Mouse (Mus musculus): ENCODE results near the gene Ptprg. TPM values are rescaled to one million over a fixed set of nuclear protein-coding genes. Genes with fewer than 3 reads are reported as not detected.

The Ptprg gene
- polyA plus RNA-seq, 1 experiment from 2014 or later = 30.1 TPM

DNA sequence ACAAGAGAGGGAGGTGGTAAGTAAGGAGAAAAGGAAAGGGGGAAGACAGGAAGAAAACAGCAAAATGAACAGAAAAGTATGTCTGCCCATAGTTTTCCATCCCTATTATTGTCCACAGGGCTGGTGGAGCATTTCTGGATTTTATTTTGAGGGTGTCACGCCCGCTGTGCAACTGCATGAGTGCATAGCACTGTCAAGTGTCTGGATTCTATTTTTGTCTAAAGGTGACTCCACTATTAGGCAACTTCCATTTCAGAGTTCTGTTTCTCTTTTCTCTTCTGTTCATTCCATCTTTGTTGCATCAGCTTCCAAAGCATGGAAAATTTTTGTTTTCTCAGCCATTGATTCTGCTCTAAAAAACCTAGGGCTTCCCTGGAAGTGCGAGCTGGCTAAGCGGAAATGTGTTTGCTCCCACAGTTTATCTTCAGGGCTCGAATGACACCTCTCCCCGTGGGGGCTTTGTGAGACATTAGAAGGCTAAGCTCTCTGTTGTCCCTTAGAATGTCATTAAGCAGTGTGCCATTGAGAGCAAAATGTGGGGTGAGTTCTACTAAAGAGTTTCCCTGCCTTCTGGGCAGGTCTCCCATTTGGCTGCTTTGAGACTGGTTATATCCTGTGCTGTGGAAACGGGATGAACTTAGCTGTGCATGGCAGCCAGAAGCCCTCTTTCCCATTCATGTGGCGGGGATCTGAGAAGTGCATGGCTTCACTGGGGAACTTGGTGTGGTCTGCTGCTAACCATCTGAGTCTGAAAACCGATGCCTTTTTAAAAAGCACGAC is 330.0 kb downstream of the Ptprg start:
- 22% methylated on average over 10 of the region's 10 CpGs for WGBS
- H3K36me3 ChIP-seq = no peaks in the 10 kb centered on the region
- no peak overlapping the region; the same call in 1 of the 2 replicates for H3K27ac ChIP-seq (replicated peaks)
- ATAC-seq (replicated peaks) = peak; percentile 53
- H3K4me2 ChIP-seq (replicated peaks) = no peak overlapping the region
- no peak overlapping the region for H3K4me3 ChIP-seq
- peaks cover 16% of the 10 kb centered on the region for H3K4me1 ChIP-seq
- no peak overlapping the region for H3K9ac ChIP-seq (replicated peaks)
- no peaks in the 10 kb centered on the region for H3K27me3 ChIP-seq
- no peaks in the 10 kb centered on the region for H3K9me3 ChIP-seq

DNA sequence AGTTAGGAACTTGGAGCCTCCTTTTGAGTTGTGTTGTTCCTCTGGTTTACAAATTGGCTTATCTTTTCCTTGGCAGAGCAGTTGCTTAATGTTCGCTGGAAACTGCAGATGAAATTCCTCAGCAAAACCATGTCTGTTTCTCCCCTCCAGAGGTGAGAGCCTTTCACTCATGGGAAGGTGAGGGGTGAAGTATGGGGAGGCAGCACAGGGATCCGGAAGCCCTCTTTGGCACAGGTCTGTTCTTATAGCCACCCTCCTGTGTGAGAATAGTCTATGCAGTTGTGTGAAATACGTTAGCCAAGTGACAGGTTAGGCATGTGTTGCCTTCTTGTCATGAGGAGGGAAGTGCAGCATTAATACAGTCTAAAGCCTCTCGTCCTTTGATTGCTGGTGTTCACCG is 330.7 kb downstream of the Ptprg start:
- no peak overlapping the region for H3K4me2 ChIP-seq (replicated peaks)
- H3K4me3 ChIP-seq = no peak overlapping the region
- no peak for ATAC-seq (replicated peaks)
- no peak overlapping the region for H3K27ac ChIP-seq (replicated peaks)
- WGBS = 60% methylated on average over 5 of the region's 5 CpGs
- peaks cover 16% of the 10 kb centered on the region for H3K4me1 ChIP-seq
- no peaks in the 10 kb centered on the region for H3K27me3 ChIP-seq
- no peaks in the 10 kb centered on the region for H3K9me3 ChIP-seq
- H3K36me3 ChIP-seq = no peaks in the 10 kb centered on the region
- H3K9ac ChIP-seq (replicated peaks) = no peak overlapping the region

DNA sequence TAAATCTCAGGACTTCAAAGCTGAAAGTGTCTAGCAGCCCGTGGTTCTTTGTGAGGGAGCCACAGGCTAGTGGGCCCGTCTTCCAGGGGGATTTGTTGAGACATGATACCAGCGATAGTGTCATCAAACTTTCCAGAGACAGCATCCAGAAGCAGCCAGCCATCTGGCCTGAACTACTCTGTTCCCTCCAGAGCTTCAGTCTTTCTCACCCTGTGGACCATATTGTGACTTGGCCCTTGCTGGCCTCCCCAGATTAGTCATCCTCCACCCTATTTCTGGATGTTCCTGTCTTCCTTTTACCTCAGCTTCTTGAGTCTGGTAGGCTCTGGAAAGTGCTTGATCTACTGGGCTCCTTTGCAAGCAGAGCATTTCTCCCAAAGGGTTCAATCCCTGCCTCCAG is 333.1 kb downstream of the Ptprg start:
- Histone ChIP-seq H3K4me3 (no peak overlapping the region), H3K27me3 (no peaks in the 10 kb centered on the region), H3K36me3 (no peaks in the 10 kb centered on the region), H3K4me2 (replicated peaks) (no peak overlapping the region), H3K9me3 (no peaks in the 10 kb centered on the region), H3K9ac (replicated peaks) (no peak overlapping the region), H3K27ac (replicated peaks) (no peak overlapping the region), H3K4me1 (peaks cover 23% of the 10 kb centered on the region)
- ATAC-seq (replicated peaks) = no peak
- WGBS = 87% methylated on average over 3 of the region's 3 CpGs

DNA sequence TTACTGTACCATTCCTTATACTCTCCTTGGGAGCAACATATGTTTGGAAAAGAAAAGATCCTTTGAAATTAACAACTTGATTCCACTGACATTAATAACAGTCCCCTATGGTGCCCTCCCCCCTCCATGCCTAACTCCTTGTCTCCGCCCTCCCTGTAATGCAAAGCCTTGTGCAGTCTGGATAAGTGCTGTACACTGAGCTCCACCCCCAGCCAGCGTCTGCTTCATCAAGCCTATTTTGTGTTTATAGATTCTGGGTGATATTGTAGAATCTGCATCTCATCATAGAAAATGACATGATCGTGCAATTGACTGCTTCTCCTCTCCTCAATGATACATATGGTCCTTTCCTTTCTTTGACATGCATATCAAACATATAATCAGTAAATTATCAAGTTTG is 337.6 kb downstream of the Ptprg start:
- no peak overlapping the region for H3K27ac ChIP-seq (replicated peaks)

DNA sequence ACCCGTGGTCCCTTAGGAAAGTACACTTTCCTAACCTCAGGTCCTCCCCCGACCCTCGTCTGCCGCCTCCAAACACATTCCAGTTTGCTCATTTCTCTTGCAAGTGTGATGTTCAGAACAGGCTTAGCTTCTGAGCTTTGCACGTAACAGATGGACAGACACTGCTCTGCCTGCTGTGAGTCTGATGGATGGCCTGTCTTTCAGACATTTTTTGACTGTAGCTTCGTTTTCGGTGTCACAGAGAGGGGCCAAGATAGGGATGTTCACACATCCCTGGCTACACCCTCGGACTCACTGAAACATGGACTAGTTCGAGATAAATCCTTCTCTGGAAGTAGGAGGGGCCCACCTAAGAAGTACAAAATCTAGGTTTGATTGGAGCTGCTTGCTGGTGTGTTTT is 339.3 kb downstream of the Ptprg start:
- Histone ChIP-seq H3K27ac (replicated peaks) (no peak overlapping the region), H3K9ac (replicated peaks) (no peak overlapping the region), H3K36me3 (no peaks in the 10 kb centered on the region), H3K27me3 (no peaks in the 10 kb centered on the region), H3K4me1 (peaks cover 16% of the 10 kb centered on the region), H3K4me2 (replicated peaks) (no peak overlapping the region), H3K9me3 (no peaks in the 10 kb centered on the region), H3K4me3 (no peak overlapping the region)
- ATAC-seq (replicated peaks) = no peak
- WGBS = 55% methylated on average over 9 of the region's 9 CpGs

More for the DNA sequence above, 337.6 kb downstream of the Ptprg start:
- H3K4me3 ChIP-seq = no peak overlapping the region
- H3K4me2 ChIP-seq (replicated peaks) = no peak overlapping the region
- no peaks in the 10 kb centered on the region for H3K36me3 ChIP-seq
- H3K9ac ChIP-seq (replicated peaks) = no peak overlapping the region
- H3K4me1 ChIP-seq = peaks cover 16% of the 10 kb centered on the region
- no peaks in the 10 kb centered on the region for H3K27me3 ChIP-seq
- 0 out of 2 replicates have a peak, but pooled peaks have one; percentile 47 for ATAC-seq (replicated peaks)
- 52% methylated on average over 3 of the region's 3 CpGs for WGBS
- no peaks in the 10 kb centered on the region for H3K9me3 ChIP-seq

DNA sequence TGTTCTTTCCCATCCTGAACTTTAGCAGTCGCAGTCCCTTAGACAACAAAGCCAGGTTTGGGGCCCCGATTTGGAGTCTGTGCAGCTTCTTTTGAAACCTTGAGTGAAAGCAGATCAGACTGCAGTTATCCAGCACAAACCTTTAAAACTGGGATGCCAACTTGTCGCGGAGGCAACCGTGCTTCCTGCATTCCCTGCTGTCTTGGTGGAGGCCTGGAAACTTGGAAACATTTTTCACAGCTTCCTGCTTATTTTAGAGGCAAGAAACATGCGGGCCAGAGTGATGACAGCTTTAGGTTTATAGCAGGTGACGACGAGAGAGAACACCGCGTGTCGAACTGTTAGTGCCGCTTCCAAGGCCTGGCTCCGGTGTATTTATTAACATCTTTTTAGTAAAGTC is 342.2 kb downstream of the Ptprg start:
- whole genome bisulfite sequencing = 70% methylated on average over 13 of the region's 13 CpGs
- Histone ChIP-seq H3K4me3 (no peak overlapping the region), H3K27me3 (no peaks in the 10 kb centered on the region), H3K27ac (replicated peaks) (no peak overlapping the region), H3K9me3 (no peaks in the 10 kb centered on the region), H3K4me1 (peaks cover 12% of the 10 kb centered on the region), H3K36me3 (no peaks in the 10 kb centered on the region), H3K4me2 (replicated peaks) (no peak overlapping the region), H3K9ac (replicated peaks) (no peak overlapping the region)
- no peak for ATAC-seq (replicated peaks)

DNA sequence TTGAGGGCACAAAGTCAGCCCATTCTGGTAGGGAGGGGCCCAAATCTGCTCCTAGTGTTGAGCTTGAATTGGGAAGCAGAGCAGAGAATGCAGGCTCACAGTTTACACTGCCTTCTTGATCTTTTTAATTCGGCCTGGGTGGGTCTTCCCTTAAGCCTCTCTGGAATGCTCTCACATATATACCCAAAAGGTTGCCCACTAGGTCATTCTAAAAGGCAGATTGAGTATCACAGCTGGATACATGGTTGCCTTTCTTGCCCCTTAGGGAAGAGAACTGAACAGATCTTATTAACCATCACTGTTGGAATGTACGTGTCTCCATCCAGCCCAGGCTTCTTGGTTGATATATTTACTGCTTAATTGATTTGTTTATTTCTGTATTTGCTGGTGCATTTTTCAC is 349.5 kb downstream of the Ptprg start:
- no peak overlapping the region for H3K27ac ChIP-seq (replicated peaks)
- no peaks in the 10 kb centered on the region for H3K9me3 ChIP-seq
- 12% methylated on average over 2 of the region's 2 CpGs for WGBS
- H3K9ac ChIP-seq (replicated peaks) = no peak overlapping the region
- no peak for ATAC-seq (replicated peaks)
- H3K4me1 ChIP-seq = 0 out of 2 replicates have a peak, but pooled peaks cover 14% of the 10 kb centered on the region
- H3K4me2 ChIP-seq (replicated peaks) = no peak overlapping the region
- H3K27me3 ChIP-seq = no peaks in the 10 kb centered on the region
- H3K36me3 ChIP-seq = no peaks in the 10 kb centered on the region
- no peak overlapping the region for H3K4me3 ChIP-seq

DNA sequence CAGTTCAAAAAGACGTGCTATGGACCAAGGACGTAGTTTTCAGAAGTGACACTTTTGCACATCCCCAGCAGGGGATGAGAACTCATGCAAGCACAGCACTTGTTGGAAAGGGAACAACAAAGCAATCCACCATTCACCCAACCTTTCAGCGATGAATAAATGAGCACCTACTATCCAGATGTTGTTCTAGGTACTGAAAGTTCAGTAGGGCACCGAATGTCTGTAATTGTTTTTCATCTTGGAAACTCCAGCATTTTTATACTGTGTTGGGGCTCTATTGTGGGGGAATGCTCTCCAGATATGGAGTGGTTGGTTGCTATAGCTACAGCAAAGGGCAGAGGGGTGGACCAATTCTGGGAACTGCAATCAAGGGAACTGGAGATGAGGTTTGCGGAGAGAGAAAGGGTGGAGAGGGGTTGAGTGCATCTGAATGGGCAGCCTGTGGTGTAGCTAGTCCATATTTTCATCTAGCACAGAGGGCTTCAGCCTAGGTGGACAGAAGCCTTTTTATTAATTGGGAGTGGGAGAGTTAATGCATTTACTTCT is 352.9 kb downstream of the Ptprg start:
- H3K4me2 ChIP-seq (replicated peaks) = no peak overlapping the region
- 63% methylated on average over 5 of the region's 5 CpGs for WGBS

DNA sequence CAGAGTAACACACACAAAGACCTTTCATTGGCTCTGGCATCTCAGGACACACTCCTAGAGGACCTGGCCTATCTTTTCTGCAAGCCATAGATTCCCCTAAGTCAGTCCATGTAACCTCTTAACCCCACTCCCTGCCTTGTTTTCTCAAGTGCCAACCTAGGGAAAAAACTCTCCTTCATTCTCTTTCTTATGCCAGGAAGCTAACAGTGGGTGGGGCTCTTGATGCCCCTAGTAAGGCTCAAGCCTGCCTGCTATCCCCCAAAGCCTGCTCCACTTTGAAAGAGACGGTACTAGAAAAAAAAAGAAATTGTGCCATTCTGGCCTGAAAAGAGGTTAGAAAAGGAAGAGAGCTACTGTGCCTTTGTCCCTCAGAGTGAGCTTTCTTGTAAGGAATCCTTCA is 358.9 kb downstream of the Ptprg start:
- Histone ChIP-seq H3K4me2 (replicated peaks) (no peak overlapping the region), H3K27me3 (no peaks in the 10 kb centered on the region), H3K36me3 (no peaks in the 10 kb centered on the region), H3K9ac (replicated peaks) (no peak overlapping the region), H3K4me1 (no peaks in the 10 kb centered on the region), H3K4me3 (no peak overlapping the region), H3K9me3 (no peaks in the 10 kb centered on the region), H3K27ac (replicated peaks) (no peak overlapping the region)
- 93% methylated on average over 1 of the region's 1 CpGs for WGBS
- ATAC-seq (replicated peaks) = no peak

More for the DNA sequence above, 352.9 kb downstream of the Ptprg start:
- Histone ChIP-seq H3K9me3 (no peaks in the 10 kb centered on the region), H3K9ac (replicated peaks) (no peak overlapping the region), H3K4me3 (no peak overlapping the region), H3K27me3 (no peaks in the 10 kb centered on the region), H3K4me1 (0 out of 2 replicates have a peak, but pooled peaks cover 14% of the 10 kb centered on the region), H3K27ac (replicated peaks) (no peak overlapping the region), H3K36me3 (no peaks in the 10 kb centered on the region)
- peak; percentile 66; the same call in 1 of the 2 replicates for ATAC-seq (replicated peaks)

DNA sequence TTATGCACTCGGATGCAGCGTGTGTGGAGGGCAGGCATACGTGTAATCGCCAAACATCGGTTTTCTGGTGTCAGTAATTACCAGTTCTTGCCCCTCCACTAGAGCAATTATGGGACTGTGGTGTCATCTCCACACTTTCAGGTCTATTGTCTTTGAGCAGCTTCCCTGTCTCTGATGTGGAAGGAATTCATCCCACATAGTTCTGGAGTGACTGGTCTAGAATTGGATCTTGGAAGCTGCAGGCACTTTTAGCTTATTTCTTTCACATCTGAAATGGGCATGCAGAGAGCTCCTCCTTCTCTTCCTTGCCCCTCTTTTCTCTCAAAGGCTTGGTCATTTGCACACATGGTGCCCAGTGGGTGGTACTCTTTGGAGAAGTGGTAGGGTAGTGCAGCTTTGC is 363.9 kb downstream of the Ptprg start:
- Histone ChIP-seq H3K36me3 (no peaks in the 10 kb centered on the region), H3K27me3 (no peaks in the 10 kb centered on the region), H3K4me3 (no peak overlapping the region), H3K9me3 (no peaks in the 10 kb centered on the region), H3K4me1 (no peaks in the 10 kb centered on the region), H3K4me2 (replicated peaks) (no peak overlapping the region), H3K27ac (replicated peaks) (no peak overlapping the region), H3K9ac (replicated peaks) (no peak overlapping the region)
- no peak for ATAC-seq (replicated peaks)
- WGBS = 75% methylated on average over 5 of the region's 5 CpGs

DNA sequence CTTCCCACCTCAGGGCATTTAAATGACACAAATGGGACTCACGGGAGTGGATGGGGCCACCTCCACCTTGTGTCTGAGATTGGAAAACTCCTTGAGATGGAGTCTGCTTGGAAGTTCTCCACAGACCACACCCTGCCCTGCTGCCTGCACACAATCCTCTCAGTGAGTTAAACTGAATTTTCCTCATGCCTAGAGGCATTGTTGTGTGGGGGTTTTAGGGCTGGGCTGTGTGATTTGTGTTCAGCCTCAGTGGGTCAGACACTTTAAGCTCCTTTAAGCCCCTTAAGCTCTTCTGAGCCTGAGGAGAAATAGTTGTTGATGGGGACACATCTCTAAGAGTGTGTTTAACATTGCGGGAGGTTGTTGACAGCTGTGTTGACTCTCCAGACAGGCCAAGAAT is 375.2 kb downstream of the Ptprg start:
- no peaks in the 10 kb centered on the region for H3K36me3 ChIP-seq
- H3K4me2 ChIP-seq (replicated peaks) = no peak overlapping the region
- H3K9ac ChIP-seq (replicated peaks) = no peak overlapping the region
- no peaks in the 10 kb centered on the region for H3K9me3 ChIP-seq
- no peaks in the 10 kb centered on the region for H3K4me1 ChIP-seq
- no peak for ATAC-seq (replicated peaks)
- WGBS = 28% methylated on average over 2 of the region's 2 CpGs
- no peaks in the 10 kb centered on the region for H3K27me3 ChIP-seq
- no peak overlapping the region for H3K4me3 ChIP-seq
- H3K27ac ChIP-seq (replicated peaks) = no peak overlapping the region

DNA sequence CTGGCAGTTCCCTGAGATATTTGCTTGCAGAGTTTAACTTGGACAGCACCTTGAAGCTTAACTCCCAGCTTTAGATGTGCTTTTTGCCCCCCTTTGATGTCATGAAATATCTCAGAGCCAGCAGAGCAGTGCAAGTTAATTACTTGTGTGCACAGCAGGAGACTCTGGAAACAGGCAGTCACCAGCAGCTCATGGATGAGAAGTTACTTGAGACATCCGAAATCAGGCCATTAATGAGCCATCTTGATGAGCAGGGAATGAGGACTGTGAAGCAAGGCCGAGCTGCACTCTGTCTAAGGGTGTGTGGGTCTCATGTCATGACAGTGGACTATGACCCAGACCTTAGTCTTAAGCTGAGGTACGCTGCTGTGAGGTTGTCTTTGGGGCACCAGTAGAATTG is 379.2 kb downstream of the Ptprg start:
- H3K4me1 ChIP-seq = no peaks in the 10 kb centered on the region
- H3K9me3 ChIP-seq = no peaks in the 10 kb centered on the region
- no peak overlapping the region for H3K4me3 ChIP-seq
- no peak overlapping the region for H3K9ac ChIP-seq (replicated peaks)
- ATAC-seq (replicated peaks) = no peak
- H3K36me3 ChIP-seq = no peaks in the 10 kb centered on the region
- no peaks in the 10 kb centered on the region for H3K27me3 ChIP-seq
- H3K4me2 ChIP-seq (replicated peaks) = no peak overlapping the region
- H3K27ac ChIP-seq (replicated peaks) = no peak overlapping the region
- 35% methylated on average over 3 of the region's 3 CpGs for WGBS

DNA sequence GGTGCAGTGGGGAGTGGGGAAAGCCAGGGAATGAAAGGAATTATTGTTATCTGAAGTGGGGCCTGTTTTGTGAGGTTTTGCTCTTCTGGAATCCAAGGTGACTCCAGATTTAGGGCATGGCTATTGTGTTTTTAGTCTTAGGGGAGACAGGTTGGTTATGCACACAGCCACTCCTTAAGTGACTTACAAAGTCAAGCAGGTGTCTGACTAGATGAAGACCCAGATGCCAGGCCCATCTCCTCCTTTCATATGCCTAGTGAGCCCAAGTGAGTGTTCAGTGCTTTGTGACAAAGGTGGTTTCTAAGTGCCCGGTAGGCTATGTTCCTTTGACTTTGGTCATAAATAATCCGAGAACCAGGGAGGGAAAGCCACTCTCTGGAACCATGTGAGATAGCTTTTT is 381.2 kb downstream of the Ptprg start:
- no peak for ATAC-seq (replicated peaks)
- H3K9ac ChIP-seq (replicated peaks) = no peak overlapping the region
- H3K4me1 ChIP-seq = no peaks in the 10 kb centered on the region
- H3K4me2 ChIP-seq (replicated peaks) = no peak overlapping the region
- no peaks in the 10 kb centered on the region for H3K9me3 ChIP-seq
- no peak overlapping the region for H3K4me3 ChIP-seq
- WGBS = 90% methylated on average over 2 of the region's 2 CpGs
- H3K36me3 ChIP-seq = no peaks in the 10 kb centered on the region
- H3K27ac ChIP-seq (replicated peaks) = no peak overlapping the region
- H3K27me3 ChIP-seq = no peaks in the 10 kb centered on the region
